In genomic region chr11:86971057-86971753, GRCm38 (mm10) we compare ENCODE assay signal across 25 mouse cellular contexts. TPM values are rescaled to one million over a fixed set of nuclear protein-coding genes. Genes with fewer than 3 reads are reported as not detected.
DNase-seq lines count a peak whose midpoint lies in the region; ATAC-seq and TF ChIP-seq lines count a peak whose summit lies in the region.
"Had no signal": no experiment of that assay in that cellular context is flagged by ENCODE, and none has a peak within 500 bp of the region (broad histone marks: within the 10 kb centered on the region; RNA-seq: fewer than 3 reads in every experiment).

No protein-coding gene starts in this region.

- no peak for TF ChIP-seq POLR2A in kidney, adult 2 months (IDR thresholded peaks at IDR 0.05; ENCODE audit: low read depth, low read length)

- H3K4me3 ChIP-seq in gastrocnemius, adult 2 months, result no peak overlapping the region
- no peak overlapping the region for H3K4me3 ChIP-seq in brown adipose tissue, adult 24 weeks (ENCODE audit: insufficient read depth, low read depth, low read length)
- H3K4me3 ChIP-seq in kidney, adult 2 months (ENCODE audit: insufficient read depth, low read depth, low read length), result no peak overlapping the region
- H3K4me3 ChIP-seq: forebrain, embryonic 15.5 days; heart, embryonic 13.5 days; hindbrain, embryonic 12.5 days; megakaryocyte, embryonic 14.5 days; midbrain, embryonic 13.5 days had no signal

- H3K36me3 ChIP-seq in kidney, adult 2 months (ENCODE audit: control insufficient read depth, insufficient read depth, low read length), result no peaks in the 10 kb centered on the region; the same call in 1 of the 2 replicates
- H3K36me3 ChIP-seq: hindbrain, embryonic 12.5 days had no signal

- no peaks in the 10 kb centered on the region for H3K27me3 ChIP-seq in kidney, adult 2 months (replicated peaks; ENCODE audit: control insufficient read depth, insufficient read depth, low read length)
- H3K27me3 ChIP-seq: forebrain, embryonic 15.5 days; heart, embryonic 13.5 days; hindbrain, embryonic 12.5 days had no signal

- 76% methylated on average over 7 of the region's 7 CpGs for WGBS in kidney, adult 2 months

- H3K27ac ChIP-seq in gastrocnemius, adult 2 months, result no peak overlapping the region; the same call in 1 of the 2 replicates
- peak overlapping the region; percentile 50 for H3K27ac ChIP-seq in brown adipose tissue, adult 24 weeks (replicated peaks; ENCODE audit: low read depth, low read length)
- H3K27ac ChIP-seq in kidney, adult 2 months (ENCODE audit: insufficient read depth, low read depth, low read length), result no peak overlapping the region
- H3K27ac ChIP-seq: forebrain, embryonic 15.5 days; heart, embryonic 13.5 days; hindbrain, embryonic 12.5 days; kidney, postnatal 0 days; midbrain, embryonic 13.5 days had no signal

- no peak for TF ChIP-seq CTCF in gastrocnemius, adult 2 months (IDR thresholded peaks at IDR 0.05)
- no peak for TF ChIP-seq CTCF in kidney, adult 2 months (conservative IDR thresholded peaks at IDR 0.05; ENCODE audit: insufficient read depth, insufficient read length, low read depth, low read length)

- ATAC-seq in granulocyte monocyte progenitor cell, adult 5-6 weeks (replicated peaks; ENCODE audit: poor library complexity, severe bottlenecking), result peak; percentile 66
- 0 out of 2 replicates have a peak, but pooled peaks have one; percentile 12 for ATAC-seq in megakaryocyte, adult 5-6 weeks (ENCODE audit: poor library complexity, severe bottlenecking)
- ATAC-seq: activated CD4-positive, CD25-positive, alpha-beta regulatory T cell, adult 4 months; forebrain, embryonic 15.5 days; midbrain, embryonic 13.5 days had no signal

- intact Hi-C loops in gastrocnemius, adult 2 months (cut with DNase I), result no loop called here

- H3K4me1 ChIP-seq in brown adipose tissue, adult 24 weeks (ENCODE audit: control insufficient read depth, insufficient read depth, insufficient read length, low read length), result peaks cover 28% of the 10 kb centered on the region
- peaks cover 27% of the 10 kb centered on the region for H3K4me1 ChIP-seq in kidney, adult 2 months (ENCODE audit: control insufficient read depth, insufficient read depth, low read length)

- peak; percentile 5 for DNase-seq in gastrocnemius, adult 2 months
- no peak for DNase-seq in gastrocnemius, postnatal 25 days
- no peak for DNase-seq in kidney, postnatal 14 days
- DNase-seq in kidney, adult 2 months, result no peak
- DNase-seq in kidney, adult 18-20 months, result no peak
- DNase-seq: adrenal gland, postnatal 10 days; cerebellum, adult 9-10 months; gastrocnemius, postnatal 10 days; heart, adult 18-20 months; heart, postnatal 14 days; kidney, adult 11 months; lung, adult 2 months; lung, postnatal 14 days; right cerebral cortex, postnatal 25 days; spleen, adult 18-20 months had no signal

RNA-seq across cellular contexts. Expression of gene Ypel2, which starts 22.3 kb away (rescaled TPM):
- 10 to 100 TPM in 1 of 2 experiments, 1 to 10 TPM in 1; 4.5 to 11.6 TPM for total RNA-seq in gastrocnemius, adult 2 months (2021)
- 1 to 10 TPM; 3.7 to 8.0 TPM for total RNA-seq in gastrocnemius, postnatal 25 days (2021)
- polyA plus RNA-seq in brown adipose tissue, adult 24 weeks (2012; ENCODE audit: insufficient read depth, insufficient read length, missing spikeins), result 9.6 and 11.2 TPM in 2 replicates
- 11.6 and 18.4 TPM in 2 replicates for total RNA-seq in granulocyte monocyte progenitor cell, adult 5-6 weeks (2014; fragmentation: Nextera tagmentation)
- 6.7 and 6.9 TPM in 2 replicates for total RNA-seq in granulocyte monocyte progenitor cell, adult 5-6 weeks (2017)
- total RNA-seq in megakaryocyte, adult 5-6 weeks (2015), result 6.7 and 7.5 TPM in 2 replicates
- total RNA-seq in megakaryocyte, adult 5-6 weeks (2017), result 5.6 and 6.9 TPM in 2 replicates
- polyA plus RNA-seq in kidney, adult 2 months (2012; rRNA removed), result 4.7 TPM in 2 replicates
